Comparison of ENCODE assay signal across 11 mouse cellular contexts in genomic region chr10:76067674-76068613, GRCm38 (mm10). TPM values are rescaled to one million over a fixed set of nuclear protein-coding genes. Genes with fewer than 3 reads are reported as not detected.
A peak's percentile ranks its signal among the peaks of the same experiment; 100 is the strongest.
DNase-seq lines count a peak whose midpoint lies in the region; ATAC-seq lines count a peak whose summit lies in the region.
"Had no signal": no experiment of that assay in that cellular context is flagged by ENCODE, and none has a peak within 500 bp of the region (broad histone marks: within the 10 kb centered on the region; RNA-seq: fewer than 3 reads in every experiment).

No protein-coding gene starts in this region.

- no peak for ATAC-seq in intestine, embryonic 14.5 days (replicated peaks; ENCODE audit: low FRiP score, low TSS enrichment, low read depth)
- ATAC-seq in liver, embryonic 13.5 days (ENCODE audit: low read depth): peak; percentile 51

- H3K9ac ChIP-seq in intestine, embryonic 14.5 days (ENCODE audit: low read length): no peak overlapping the region
- H3K9ac ChIP-seq in liver, embryonic 13.5 days: no peak overlapping the region

- no peaks in the 10 kb centered on the region for H3K36me3 ChIP-seq in intestine, embryonic 14.5 days (ENCODE audit: control insufficient read depth, insufficient read depth, low read length)
- no peaks in the 10 kb centered on the region for H3K36me3 ChIP-seq in liver, embryonic 13.5 days

- H3K4me1 ChIP-seq in intestine, embryonic 14.5 days (replicated peaks; ENCODE audit: control insufficient read depth, insufficient read depth, low read length): no peaks in the 10 kb centered on the region
- H3K4me1 ChIP-seq in liver, embryonic 13.5 days (replicated peaks): peaks cover 3% of the 10 kb centered on the region; the same call in 1 of the 2 replicates

- intact Hi-C loops in heart, postnatal 36 days (cut with DNase I): no loop called here

- H3K27ac ChIP-seq in intestine, embryonic 14.5 days (ENCODE audit: low read depth): no peak overlapping the region
- H3K27ac ChIP-seq in liver, embryonic 13.5 days: peak overlapping the region; percentile 55

- no peak overlapping the region for H3K4me2 ChIP-seq in intestine, embryonic 14.5 days (ENCODE audit: low read length)
- no peak overlapping the region for H3K4me2 ChIP-seq in liver, embryonic 13.5 days

- H3K27me3 ChIP-seq in intestine, embryonic 14.5 days (replicated peaks; ENCODE audit: control insufficient read depth, insufficient read depth, low read length): no peaks in the 10 kb centered on the region
- no peaks in the 10 kb centered on the region for H3K27me3 ChIP-seq in liver, embryonic 13.5 days

- H3K4me3 ChIP-seq in intestine, embryonic 14.5 days (ENCODE audit: low read depth, low read length): no peak overlapping the region
- no peak overlapping the region for H3K4me3 ChIP-seq in liver, embryonic 13.5 days (replicated peaks)

- 39% methylated on average over 12 of the region's 12 CpGs for WGBS in intestine, embryonic 14.5 days
- 31% methylated on average over 12 of the region's 12 CpGs for WGBS in liver, embryonic 13.5 days (ENCODE audit: insufficient replicate concordance)

- peak; percentile 37 for DNase-seq in embryo, embryonic 10 days (ENCODE audit: low spot score)
- no peak for DNase-seq in embryo, embryonic 9.5 days (ENCODE audit: extremely low spot score)
- peak; percentile 98 for DNase-seq in R1 (ENCODE audit: low read depth, low spot score)
- DNase-seq in intestine, embryonic 14.5 days (ENCODE audit: low spot score): peak; percentile 51
- DNase-seq in liver, embryonic 13.5 days: no peak
- DNase-seq in spleen, adult 18-20 months: no peak
- DNase-seq in thymus, adult 18-20 months: no peak
- DNase-seq in heart, postnatal 36 days: no peak
- DNase-seq: adrenal gland, adult 8-10 months; layer of hippocampus, postnatal 36 days had no signal

- no peaks in the 10 kb centered on the region for H3K9me3 ChIP-seq in intestine, embryonic 14.5 days (ENCODE audit: control insufficient read depth, low read length)
- H3K9me3 ChIP-seq in liver, embryonic 13.5 days (replicated peaks): no peaks in the 10 kb centered on the region

RNA-seq across cellular contexts. Expression of gene Zfp280b, which starts 35.5 kb away (rescaled TPM):
- 25.2 and 26.7 TPM in 2 replicates for polyA plus RNA-seq in intestine, embryonic 14.5 days (2014; fragmentation: Nextera tagmentation; extraction: Ambion mirVana)
- 12.7 and 15.9 TPM in 2 replicates for polyA plus RNA-seq in liver, embryonic 13.5 days (2015; fragmentation: Nextera tagmentation; extraction: Ambion mirVana)
- 1 to 10 TPM; 6.9 to 8.0 TPM for total RNA-seq in heart, postnatal 36 days (2021)

RNA-seq across cellular contexts. Expression of gene Slc5a4b, which starts 42.8 kb away (rescaled TPM):
- polyA plus RNA-seq in intestine, embryonic 14.5 days (2014; fragmentation: Nextera tagmentation; extraction: Ambion mirVana): not detected in 2 replicates
- polyA plus RNA-seq in liver, embryonic 13.5 days (2015; fragmentation: Nextera tagmentation; extraction: Ambion mirVana): 0.13 and 0.20 TPM in 2 replicates
- total RNA-seq in heart, postnatal 36 days (2021): not detected
- total RNA-seq: adrenal gland, adult 8-10 months; gastrocnemius, adult 8-10 months; layer of hippocampus, postnatal 36 days had no signal

Comparison
In these comparisons a context has a peak if more than half of its experiments do, and no peak if none do; other contexts are left out.
1. DNase-seq: peak in embryo, embryonic 10 days (single experiment), R1 (single experiment) and intestine, embryonic 14.5 days (single experiment); none in embryo, embryonic 9.5 days (single experiment), liver, embryonic 13.5 days (single experiment), spleen, adult 18-20 months (0 of 2), thymus, adult 18-20 months (0 of 2) and heart, postnatal 36 days (0 of 2).